Mouse (Mus musculus) intestine, postnatal 0 days (tissue): ENCODE measurements around the gene Pdgfa. TPM values are rescaled to one million over a fixed set of nuclear protein-coding genes. Genes with fewer than 3 reads are reported as not detected.

Experiments
- ATAC-seq: fragments of 200-750 bp; cut with Nextera tagmentation; 2 replicates; pipeline ENCODE4 v1.8.0; 2017; ENCODE audit warnings: mild to moderate bottlenecking, moderate TSS enrichment, moderate library complexity
- H3K27ac ChIP-seq: fragments of 300-500 bp; sonication (generic); 2 replicates; pipeline ENCODE4 v1.5.1; 2014; ENCODE audit warnings: mild to moderate bottlenecking, low read depth, low read length, moderate library complexity
- H3K27me3 ChIP-seq: fragments of 300-500 bp; sonication (generic); replicated peaks from 2 replicates; pipeline ENCODE4 v1.6.1; 2014; ENCODE audit warnings: low read length, mixed read lengths; ENCODE audit not compliant: control insufficient read depth, insufficient read depth
- H3K36me3 ChIP-seq: fragments of 300-500 bp; sonication (generic); 2 replicates; pipeline ENCODE4 v1.6.1; 2014; ENCODE audit warnings: mild to moderate bottlenecking, moderate library complexity; ENCODE audit not compliant: control insufficient read depth, insufficient read depth
- H3K4me1 ChIP-seq: fragments of 300-500 bp; sonication (generic); replicated peaks from 2 replicates; pipeline ENCODE4 v1.6.1; 2014; ENCODE audit warnings: antibody characterized with exemption, low read length, mixed read lengths; ENCODE audit not compliant: control insufficient read depth, insufficient read depth
- H3K4me2 ChIP-seq: fragments of 300-500 bp; sonication (generic); replicated peaks from 2 replicates; pipeline ENCODE4 v1.6.1; 2014; ENCODE audit warnings: low read depth, mild to moderate bottlenecking, moderate library complexity
- H3K4me3 ChIP-seq: fragments of 300-500 bp; sonication (generic); 2 replicates; pipeline ENCODE4 v1.5.1; 2014; ENCODE audit warnings: low read depth, low read length
- H3K9ac ChIP-seq: fragments of 300-500 bp; sonication (generic); 2 replicates; pipeline ENCODE4 v1.6.1; 2014; ENCODE audit warnings: mild to moderate bottlenecking, low read depth, low read length
- H3K9me3 ChIP-seq: fragments of 300-500 bp; sonication (generic); 2 replicates; pipeline ENCODE4 v1.6.1; 2016; ENCODE audit warnings: mixed run types; ENCODE audit not compliant: control insufficient read depth
- CTCF ChIP-seq: sonication (generic); IDR thresholded peaks from 2 replicates; pipeline ENCODE4 v1.5.1; 2016; ENCODE audit warnings: low read depth, mild to moderate bottlenecking, control low read depth, antibody characterized with exemption, moderate library complexity
- WGBS: fragments of 180-500 bp; shearing (Covaris S2); extraction: QIAGEN DNeasy Blood & Tissue Kit; methylation state at CpG from one replicate; pipeline ENCODE4 v1.1.7; 2014; 5-methylcytosine and 5-hydroxymethylcytosine counted together
- polyA plus RNA-seq: library from polyadenylated mRNA; unstranded; fragments of >200 nt; fragmentation: Nextera tagmentation; extraction: Ambion mirVana; gene quantifications from 2 replicates; pipeline ENCODE4 v1.2.1, GENCODE M21; 2015

The Pdgfa gene
- polyA plus RNA-seq, 1 experiment from 2014 or later: 64.4 TPM

DNA sequence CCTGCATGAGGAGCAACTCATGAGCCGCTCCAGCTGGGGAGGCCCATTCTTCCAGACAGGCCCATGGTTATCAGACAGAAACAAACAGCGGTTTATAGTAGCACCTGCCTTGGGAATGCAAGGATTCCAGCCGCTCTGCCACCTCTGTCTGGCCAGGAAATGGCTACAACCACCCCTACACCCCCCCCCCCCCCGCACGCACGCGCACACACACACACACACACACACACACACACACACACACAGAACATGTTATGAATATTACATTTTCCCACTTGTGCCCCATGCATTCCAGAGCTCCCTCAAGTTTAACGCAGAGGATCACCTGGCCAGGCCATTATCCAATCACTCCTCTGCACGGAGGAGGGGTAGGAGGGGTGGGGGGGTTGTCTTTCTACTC, 15.2 kb downstream of the Pdgfa start:
- Histone ChIP-seq H3K9ac (no peak overlapping the region), H3K9me3 (no peaks in the 10 kb centered on the region), H3K4me2 (no peak overlapping the region), H3K27ac (no peak overlapping the region), H3K4me1 (0 out of 2 replicates have a peak, but pooled peaks cover 5% of the 10 kb centered on the region), H3K4me3 (no peak overlapping the region), H3K36me3 (peaks cover 70% of the 10 kb centered on the region), H3K27me3 (no peaks in the 10 kb centered on the region)
- no peak for TF ChIP-seq CTCF
- no peak for ATAC-seq
- 64% methylated on average over 9 of the region's 9 CpGs for WGBS

DNA sequence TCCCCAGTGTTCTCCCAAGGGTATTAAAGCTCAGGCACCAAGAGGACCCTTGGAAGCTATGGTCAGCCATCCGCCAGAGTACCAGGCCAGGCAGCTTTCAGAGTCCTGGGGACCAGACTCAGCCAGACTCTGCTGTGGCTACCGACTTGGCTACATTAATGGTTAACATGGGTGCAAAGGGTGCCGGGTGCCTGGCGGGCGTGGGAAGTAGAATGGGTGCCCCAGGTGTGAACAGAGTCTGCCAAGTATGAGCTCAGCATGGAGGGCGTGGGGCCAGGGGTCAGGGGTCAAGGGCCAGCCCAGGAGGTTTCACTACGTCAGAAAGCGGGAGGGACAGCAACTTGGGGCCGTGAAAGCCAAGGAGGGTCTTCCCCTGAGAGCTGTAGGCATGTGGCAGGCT, 16.6 kb downstream of the Pdgfa start:
- no peak overlapping the region for H3K4me3 ChIP-seq
- H3K4me2 ChIP-seq: peak overlapping the region; percentile 40; the same call in 1 of the 2 replicates
- H3K36me3 ChIP-seq: peaks cover 68% of the 10 kb centered on the region
- H3K27ac ChIP-seq: peak overlapping the region; percentile 35; the same call in 1 of the 2 replicates
- peak; percentile 79 for ATAC-seq
- TF ChIP-seq CTCF: no peak
- H3K27me3 ChIP-seq: no peaks in the 10 kb centered on the region
- H3K9ac ChIP-seq: no peak overlapping the region
- WGBS: 40% methylated on average over 9 of the region's 9 CpGs
- no peaks in the 10 kb centered on the region for H3K9me3 ChIP-seq
- 0 out of 2 replicates have a peak, but pooled peaks cover 5% of the 10 kb centered on the region for H3K4me1 ChIP-seq

DNA sequence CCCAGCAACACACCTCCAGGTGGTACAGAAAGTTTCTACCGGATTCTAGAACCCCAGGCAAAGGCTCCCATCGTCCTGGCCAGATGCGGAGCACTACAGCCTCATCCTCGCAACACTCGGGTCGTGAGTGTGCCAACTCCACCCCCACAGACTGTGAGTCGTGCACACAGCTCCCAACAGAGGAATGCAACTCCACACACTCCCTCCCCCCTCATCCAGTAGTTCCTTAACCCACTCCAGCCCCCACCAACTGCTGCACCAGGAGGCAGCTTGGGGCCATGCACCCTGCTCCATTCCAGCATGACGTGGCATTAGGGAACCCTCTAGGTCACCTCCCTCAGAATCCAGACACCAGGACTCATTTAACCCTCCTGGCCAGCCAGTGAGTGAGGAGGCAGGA, 17.3 kb downstream of the Pdgfa start:
- Histone ChIP-seq H3K4me3 (no peak overlapping the region), H3K9me3 (no peaks in the 10 kb centered on the region), H3K4me1 (0 out of 2 replicates have a peak, but pooled peaks cover 5% of the 10 kb centered on the region), H3K4me2 (no peak overlapping the region; the same call in 1 of the 2 replicates), H3K27ac (no peak overlapping the region), H3K36me3 (peaks cover 64% of the 10 kb centered on the region), H3K27me3 (no peaks in the 10 kb centered on the region), H3K9ac (no peak overlapping the region)
- 60% methylated on average over 8 of the region's 8 CpGs for WGBS
- no peak for TF ChIP-seq CTCF
- ATAC-seq: no peak

DNA sequence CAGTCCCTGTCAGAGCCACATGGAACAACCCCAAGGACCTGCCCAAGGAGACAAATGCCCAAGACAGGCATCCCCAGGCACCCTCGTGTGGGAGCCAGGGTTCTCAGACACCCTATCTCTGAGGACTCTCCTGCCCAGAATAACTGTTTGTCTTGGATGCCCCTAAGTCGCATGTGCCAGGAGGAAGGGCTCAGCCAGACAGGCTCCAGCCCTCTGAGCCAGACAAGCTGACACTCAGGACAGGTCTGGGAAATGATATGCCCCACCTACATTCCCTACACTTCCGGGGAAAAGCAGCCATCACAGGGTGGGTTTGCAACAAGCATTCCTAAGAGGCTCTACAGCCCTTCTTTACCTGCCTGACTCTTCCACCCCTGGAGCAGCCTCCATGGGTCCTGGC, 19.4 kb downstream of the Pdgfa start:
- H3K4me3 ChIP-seq: no peak overlapping the region
- TF ChIP-seq CTCF: no peak
- H3K27me3 ChIP-seq: no peaks in the 10 kb centered on the region
- ATAC-seq: no peak
- H3K36me3 ChIP-seq: peaks cover 44% of the 10 kb centered on the region
- 47% methylated on average over 3 of the region's 3 CpGs for WGBS
- H3K27ac ChIP-seq: no peak overlapping the region
- H3K9me3 ChIP-seq: no peaks in the 10 kb centered on the region
- H3K4me1 ChIP-seq: 0 out of 2 replicates have a peak, but pooled peaks cover 5% of the 10 kb centered on the region
- H3K9ac ChIP-seq: no peak overlapping the region
- H3K4me2 ChIP-seq: no peak overlapping the region

DNA sequence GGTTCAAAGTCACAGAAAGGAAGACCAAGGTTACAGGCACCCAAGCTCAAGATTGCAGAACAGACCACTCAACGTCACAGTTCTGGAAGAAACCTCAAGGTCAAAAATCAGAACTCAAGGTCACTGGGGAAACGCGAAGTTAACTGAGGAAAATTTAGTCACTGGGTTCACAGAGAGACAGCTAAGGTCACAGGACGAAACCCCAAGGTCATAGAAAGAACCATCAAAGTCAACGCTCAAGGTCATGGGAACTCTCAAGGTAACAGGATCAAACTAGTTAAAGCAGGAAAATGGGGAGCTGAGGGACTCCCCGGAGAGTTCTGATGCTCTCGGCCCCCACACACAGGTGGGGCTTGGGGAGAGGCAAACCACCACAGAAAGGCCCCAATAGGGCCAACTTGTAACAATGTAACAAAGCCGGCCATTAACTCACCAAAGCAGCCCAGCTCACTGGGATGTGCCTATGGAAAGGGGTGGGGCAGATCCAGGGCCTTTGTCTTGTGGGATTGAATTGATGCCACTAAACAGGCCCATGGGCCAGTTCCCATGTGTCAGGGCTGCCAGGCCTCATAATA, 22.2 kb downstream of the Pdgfa start:
- no peak overlapping the region for H3K4me3 ChIP-seq
- no peak for TF ChIP-seq CTCF
- peaks cover 33% of the 10 kb centered on the region for H3K36me3 ChIP-seq
- WGBS: 89% methylated on average over 8 of the region's 8 CpGs
- no peaks in the 10 kb centered on the region for H3K27me3 ChIP-seq
- no peak overlapping the region for H3K9ac ChIP-seq
- no peaks in the 10 kb centered on the region for H3K9me3 ChIP-seq
- H3K4me2 ChIP-seq: no peak overlapping the region
- H3K4me1 ChIP-seq: 0 out of 2 replicates have a peak, but pooled peaks cover 5% of the 10 kb centered on the region
- no peak overlapping the region for H3K27ac ChIP-seq
- ATAC-seq: no peak

DNA sequence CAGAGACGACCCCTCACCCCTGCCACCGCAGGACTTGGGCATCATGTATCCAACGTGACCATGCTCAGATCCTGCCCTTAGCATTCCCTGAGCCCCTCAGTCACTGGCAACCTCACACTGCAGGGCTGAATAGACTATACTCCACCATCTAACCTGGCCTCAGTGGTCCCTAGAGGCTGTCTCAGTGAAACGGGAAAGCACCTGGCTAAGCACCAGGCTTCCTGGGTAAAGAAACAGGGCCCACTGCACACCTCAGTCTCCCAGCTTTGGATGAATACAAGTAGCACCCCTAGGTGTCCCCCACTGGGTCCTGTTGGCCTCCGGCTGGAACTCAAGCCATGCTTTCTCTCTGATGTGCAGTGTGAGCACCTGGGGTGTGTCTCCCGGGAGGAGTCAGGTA, 23.7 kb downstream of the Pdgfa start:
- Histone ChIP-seq H3K9ac (no peak overlapping the region), H3K27me3 (no peaks in the 10 kb centered on the region), H3K4me2 (no peak overlapping the region), H3K9me3 (no peaks in the 10 kb centered on the region), H3K4me1 (no peaks in the 10 kb centered on the region), H3K4me3 (no peak overlapping the region), H3K27ac (no peak overlapping the region), H3K36me3 (peaks cover 24% of the 10 kb centered on the region)
- no peak for TF ChIP-seq CTCF
- 72% methylated on average over 6 of the region's 6 CpGs for WGBS
- ATAC-seq: no peak
